Mouse (Mus musculus) kidney, postnatal 0 days (tissue): Measurements from ENCODE around the gene Serpine1. TPM values are rescaled to one million over a fixed set of nuclear protein-coding genes. Genes with fewer than 3 reads are reported as not detected.

Experiments
- ATAC-seq: fragments of 200-750 bp; cut with Nextera tagmentation; replicated peaks from 2 replicates; pipeline ENCODE4 v1.8.0; 2017; ENCODE audit warnings: low read depth, moderate number of reproducible peaks, moderate TSS enrichment, moderate library complexity; ENCODE audit not compliant: low FRiP score
- DNase-seq: peaks from one replicate; pipeline ENCODE4 v3.0.0-alpha.2; 2016; ENCODE audit warnings: low spot score
- H3K27ac ChIP-seq: fragments of 300-500 bp; sonication (generic); 2 replicates; pipeline ENCODE4 v1.5.1; 2014; ENCODE audit warnings: mild to moderate bottlenecking
- H3K27me3 ChIP-seq: fragments of 300-500 bp; sonication (generic); 2 replicates; pipeline ENCODE4 v1.6.1; 2014; ENCODE audit warnings: low read length, mixed read lengths; ENCODE audit not compliant: insufficient read depth
- H3K36me3 ChIP-seq: fragments of 300-500 bp; sonication (generic); 2 replicates; pipeline ENCODE4 v1.6.1; 2014; ENCODE audit warnings: low read length, mixed read lengths; ENCODE audit not compliant: insufficient read depth
- H3K4me1 ChIP-seq: fragments of 300-500 bp; sonication (generic); replicated peaks from 2 replicates; pipeline ENCODE4 v1.6.1; 2014; ENCODE audit warnings: antibody characterized with exemption, low read length, mixed read lengths; ENCODE audit not compliant: insufficient read depth
- H3K4me2 ChIP-seq: fragments of 300-500 bp; sonication (generic); 2 replicates; pipeline ENCODE4 v1.6.1; 2014; ENCODE audit warnings: mild to moderate bottlenecking, low read length, moderate library complexity, mixed read lengths
- H3K4me3 ChIP-seq: fragments of 300-500 bp; sonication (generic); replicated peaks from 2 replicates; pipeline ENCODE4 v1.5.1; 2014; ENCODE audit warnings: low read depth, low read length
- H3K9ac ChIP-seq: fragments of 300-500 bp; sonication (generic); 2 replicates; pipeline ENCODE4 v1.6.1; 2014; ENCODE audit warnings: low read depth, low read length
- H3K9me3 ChIP-seq: fragments of 300-500 bp; sonication (generic); replicated peaks from 2 replicates; pipeline ENCODE4 v1.6.1; 2016; ENCODE audit warnings: low read length, inconsistent platforms, mixed read lengths
- CTCF ChIP-seq: IDR thresholded peaks from 2 replicates; pipeline ENCODE4 v1.5.1; 2016; ENCODE audit warnings: antibody characterized with exemption, low read depth, mild to moderate bottlenecking, moderate library complexity
- WGBS: fragments of 180-500 bp; shearing (Covaris S2); extraction: QIAGEN DNeasy Blood & Tissue Kit; methylation state at CpG from one replicate; pipeline ENCODE4 v1.1.7; 2014; 5-methylcytosine and 5-hydroxymethylcytosine counted together
- polyA plus RNA-seq: library from polyadenylated mRNA; unstranded; fragments of >200 nt; fragmentation: Nextera tagmentation; extraction: Ambion mirVana; gene quantifications from 2 replicates; pipeline ENCODE4 v1.2.1, GENCODE M21; 2015

Serpine1 gene
- polyA plus RNA-seq, 1 experiment from 2014 or later, result 0.05 TPM

DNA sequence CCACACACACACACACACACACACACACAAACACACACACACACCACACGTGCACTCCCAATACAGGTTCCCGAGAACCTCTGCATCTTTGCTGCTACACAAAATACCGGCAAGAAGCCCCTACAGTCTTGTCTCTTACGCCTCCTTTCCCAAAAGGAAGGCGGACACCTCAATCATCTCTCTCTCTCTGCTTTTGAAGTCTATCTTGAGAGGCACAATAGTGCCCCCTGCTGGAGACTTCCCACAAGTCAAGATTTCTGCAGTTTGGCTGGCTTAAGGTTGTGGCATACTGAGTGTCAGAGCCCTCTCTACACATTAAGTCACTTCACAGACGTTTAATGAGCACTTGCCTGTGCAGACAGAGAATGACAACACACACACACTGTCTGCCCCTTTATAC, 35.0 kb upstream of the Serpine1 start:
- no peaks in the 10 kb centered on the region for H3K36me3 ChIP-seq
- no peaks in the 10 kb centered on the region for H3K9me3 ChIP-seq
- no peaks in the 10 kb centered on the region for H3K4me1 ChIP-seq
- TF ChIP-seq CTCF, result peak; percentile 90
- WGBS, result 4% methylated on average over 6 of the region's 6 CpGs
- no peak overlapping the region for H3K9ac ChIP-seq
- DNase-seq, result peak; percentile 92
- H3K27ac ChIP-seq, result no peak overlapping the region
- no peak overlapping the region for H3K4me2 ChIP-seq
- no peak overlapping the region for H3K4me3 ChIP-seq
- no peak for ATAC-seq
- H3K27me3 ChIP-seq, result no peaks in the 10 kb centered on the region

GRCm38 (mm10) chr5:137106434-137106833, 34.4 kb upstream of the Serpine1 start:
- H3K4me1 ChIP-seq, result no peaks in the 10 kb centered on the region
- H3K27me3 ChIP-seq, result no peaks in the 10 kb centered on the region
- no peak overlapping the region for H3K4me2 ChIP-seq
- TF ChIP-seq CTCF, result no peak
- H3K4me3 ChIP-seq, result no peak overlapping the region
- ATAC-seq, result no peak
- no peak overlapping the region for H3K27ac ChIP-seq
- DNase-seq, result no peak
- no peaks in the 10 kb centered on the region for H3K36me3 ChIP-seq
- 71% methylated on average over 4 of the region's 4 CpGs for WGBS
- H3K9me3 ChIP-seq, result no peaks in the 10 kb centered on the region
- no peak overlapping the region for H3K9ac ChIP-seq

DNA sequence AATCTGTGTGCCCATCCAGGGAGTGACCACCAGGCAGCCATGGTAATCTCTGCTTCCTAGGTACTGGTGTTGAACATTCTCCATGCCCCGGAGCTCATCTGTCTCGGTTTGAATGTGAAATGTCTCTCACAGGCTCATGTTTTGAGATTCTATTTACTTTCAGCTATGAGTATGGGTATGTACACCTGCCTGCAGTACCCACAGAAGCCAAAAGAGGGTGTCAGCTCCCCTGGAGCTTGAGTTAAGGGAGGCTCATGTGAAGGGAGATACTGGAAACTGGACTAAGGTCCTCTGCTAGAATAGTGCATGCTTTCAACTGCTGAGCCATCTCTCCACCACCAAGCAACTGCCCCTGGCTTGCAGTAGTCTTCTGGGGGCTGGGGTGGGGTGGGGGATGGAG, 31.9 kb upstream of the Serpine1 start:
- Histone ChIP-seq H3K4me3 (no peak overlapping the region), H3K9ac (no peak overlapping the region), H3K36me3 (no peaks in the 10 kb centered on the region), H3K27me3 (no peaks in the 10 kb centered on the region), H3K4me1 (no peaks in the 10 kb centered on the region), H3K27ac (no peak overlapping the region), H3K4me2 (no peak overlapping the region), H3K9me3 (no peaks in the 10 kb centered on the region)
- 95% methylated on average over 2 of the region's 2 CpGs for WGBS
- 0 out of 2 replicates have a peak, but pooled peaks have one; percentile 4 for TF ChIP-seq CTCF
- DNase-seq (no peak), ATAC-seq (no peak)

DNA sequence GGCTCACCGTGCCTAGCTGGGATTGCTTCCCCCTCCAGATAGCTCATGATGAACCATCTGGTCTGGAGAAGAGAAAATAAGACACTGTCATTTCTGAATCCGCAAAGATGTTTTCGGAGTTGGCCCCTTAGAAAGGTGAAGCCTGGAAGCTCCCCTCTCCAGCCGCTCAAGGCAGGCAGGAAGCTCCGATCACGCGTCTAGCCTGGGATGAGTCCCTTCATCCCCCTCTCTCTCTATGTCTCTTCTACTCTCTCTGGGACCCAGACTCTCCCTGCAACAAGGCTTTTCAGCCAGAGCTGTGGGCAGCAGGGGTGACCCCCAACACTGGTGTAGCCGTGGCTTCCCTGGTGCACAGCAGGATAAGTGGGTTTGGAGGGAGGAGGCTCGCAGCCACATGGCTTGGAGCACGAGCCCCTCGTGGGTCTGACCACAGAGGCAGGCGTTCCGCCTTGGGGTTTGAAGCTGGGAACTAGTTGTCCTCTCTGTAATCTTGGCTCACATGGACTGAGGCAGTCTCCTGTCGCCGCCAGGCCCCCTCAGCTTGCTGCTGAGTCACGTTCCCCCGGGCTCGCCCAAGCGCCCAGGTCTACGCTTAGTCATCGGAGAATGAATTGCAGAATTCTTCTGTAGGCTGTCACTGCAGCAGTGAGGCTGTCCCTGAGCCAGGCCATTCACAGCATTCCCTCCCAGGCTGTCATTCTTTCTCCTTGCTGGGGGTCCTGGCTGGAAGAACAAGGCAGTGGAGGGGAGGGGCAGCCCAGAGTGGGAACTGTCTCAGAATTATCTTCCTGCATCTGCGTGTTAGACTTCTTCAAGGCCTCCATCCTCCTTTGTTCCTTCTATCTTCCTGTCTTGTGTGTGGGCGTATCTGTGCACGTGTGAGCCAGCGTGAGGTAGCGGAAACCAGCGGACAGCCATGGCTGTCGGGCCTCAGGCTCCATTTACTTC, 30.8 kb upstream of the Serpine1 start:
- Histone ChIP-seq H3K27ac (no peak overlapping the region), H3K9me3 (no peaks in the 10 kb centered on the region), H3K4me3 (no peak overlapping the region), H3K36me3 (no peaks in the 10 kb centered on the region), H3K27me3 (no peaks in the 10 kb centered on the region), H3K4me1 (no peaks in the 10 kb centered on the region), H3K9ac (no peak overlapping the region), H3K4me2 (no peak overlapping the region)
- ATAC-seq (no peak; the same call in 1 of the 2 replicates), DNase-seq (no peak)
- no peak for TF ChIP-seq CTCF
- 60% methylated on average over 28 of the region's 28 CpGs for WGBS

DNA sequence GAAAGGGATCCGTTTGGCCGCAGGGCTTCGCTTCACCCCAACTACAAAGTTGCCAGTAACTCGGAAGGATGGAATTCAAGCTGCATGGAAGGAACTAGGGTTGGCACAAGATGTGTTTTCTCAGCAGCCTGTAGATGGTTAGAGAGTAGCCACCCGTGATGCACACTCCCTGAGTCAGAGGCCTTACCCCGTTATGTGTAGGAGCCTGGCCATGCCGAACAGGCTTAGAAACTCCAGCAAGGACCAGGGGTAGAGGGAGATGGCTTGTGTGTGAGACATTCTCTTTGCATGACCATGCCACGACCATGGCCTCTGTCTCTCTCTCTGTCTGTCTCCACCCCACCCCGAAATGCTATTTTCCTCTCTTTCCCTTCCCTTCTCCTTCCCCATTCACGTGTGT, 30.0 kb upstream of the Serpine1 start:
- no peaks in the 10 kb centered on the region for H3K9me3 ChIP-seq
- H3K4me1 ChIP-seq, result no peaks in the 10 kb centered on the region
- ATAC-seq (no peak), DNase-seq (no peak)
- TF ChIP-seq CTCF, result no peak
- no peaks in the 10 kb centered on the region for H3K36me3 ChIP-seq
- no peak overlapping the region for H3K4me3 ChIP-seq
- H3K27me3 ChIP-seq, result no peaks in the 10 kb centered on the region
- H3K4me2 ChIP-seq, result no peak overlapping the region
- WGBS, result 69% methylated on average over 10 of the region's 10 CpGs
- H3K27ac ChIP-seq, result no peak overlapping the region
- H3K9ac ChIP-seq, result no peak overlapping the region

GRCm38 (mm10) chr5:137100660-137101059, 28.6 kb upstream of the Serpine1 start:
- Histone ChIP-seq H3K27me3 (no peaks in the 10 kb centered on the region), H3K36me3 (no peaks in the 10 kb centered on the region), H3K27ac (no peak overlapping the region), H3K9me3 (no peaks in the 10 kb centered on the region), H3K4me3 (no peak overlapping the region), H3K4me1 (0 out of 2 replicates have a peak, but pooled peaks cover 3% of the 10 kb centered on the region), H3K4me2 (no peak overlapping the region), H3K9ac (no peak overlapping the region)
- DNase-seq, result no peak
- WGBS, result 52% methylated on average over 4 of the region's 4 CpGs
- no peak for TF ChIP-seq CTCF
- no peak for ATAC-seq
